Mouse (Mus musculus) kidney, adult 2 months (tissue): ENCODE measurements around the gene Krt13. TPM values are rescaled to one million over a fixed set of nuclear protein-coding genes. Genes with fewer than 3 reads are reported as not detected.

Source experiments
- DNase-seq: peaks from one replicate; pipeline ENCODE4 v3.0.0; 2021
- H3K27ac ChIP-seq: fragments of 200-500 bp; 2 replicates; pipeline ENCODE4 v1.5.1; 2012; ENCODE audit warnings: low read depth, low read length, control low read depth, inconsistent platforms; ENCODE audit not compliant: insufficient read depth
- H3K27me3 ChIP-seq: fragments of 200-500 bp; replicated peaks from 2 replicates; pipeline ENCODE4 v1.6.1; 2012; ENCODE audit warnings: mild to moderate bottlenecking, moderate library complexity, low read length, inconsistent platforms; ENCODE audit not compliant: control insufficient read depth, insufficient read depth
- H3K36me3 ChIP-seq: fragments of 200-500 bp; 2 replicates; pipeline ENCODE4 v1.6.1; 2012; ENCODE audit warnings: mild to moderate bottlenecking, moderate library complexity, low read length, inconsistent platforms; ENCODE audit not compliant: control insufficient read depth, insufficient read depth
- H3K4me1 ChIP-seq: fragments of 200-500 bp; 2 replicates; pipeline ENCODE4 v1.6.1; 2011; ENCODE audit warnings: low read length; ENCODE audit not compliant: control insufficient read depth, insufficient read depth
- H3K4me3 ChIP-seq: fragments of 200-500 bp; 2 replicates; pipeline ENCODE4 v1.5.1; 2011; ENCODE audit warnings: mild to moderate bottlenecking, low read depth, low read length, control low read depth; ENCODE audit not compliant: insufficient read depth
- CTCF ChIP-seq: fragments of 200-500 bp; conservative IDR thresholded peaks from 2 replicates; pipeline ENCODE4 v1.5.1; 2011; ENCODE audit warnings: low read depth, mild to moderate bottlenecking, control low read depth, low read length, moderate library complexity, mixed read lengths; ENCODE audit not compliant: insufficient read depth, insufficient read length
- POLR2A ChIP-seq: fragments of 200-500 bp; IDR thresholded peaks from one replicate; pipeline ENCODE4 v1.6.1; 2011; ENCODE audit warnings: low read depth, low read length, control low read depth
- WGBS: fragments of 180-500 bp; shearing (Covaris S2); methylation state at CpG from one replicate; pipeline ENCODE4 v1.1.7; 2018; 5-methylcytosine and 5-hydroxymethylcytosine counted together
- polyA plus RNA-seq: library from polyadenylated mRNA; depleted of rRNA; stranded (reverse); fragments of >200 nt; gene quantifications from 2 replicates; pipeline ENCODE4 v1.2.3, GENCODE M21; 2012

Krt13 gene
- polyA plus RNA-seq, 1 experiment, result not detected

- TF ChIP-seq POLR2A, result no peak
- no peak for TF ChIP-seq CTCF
- H3K27me3 ChIP-seq, result no peaks in the 10 kb centered on the region
- H3K27ac ChIP-seq, result no peak overlapping the region
- no peak for DNase-seq
- no peak overlapping the region for H3K4me3 ChIP-seq
- no peaks in the 10 kb centered on the region for H3K4me1 ChIP-seq
- no peaks in the 10 kb centered on the region for H3K36me3 ChIP-seq
- WGBS, result 39% methylated on average over 2 of the region's 2 CpGs
These were observed 18.0 kb upstream of the Krt13 start for GRCm38 (mm10) chr11:100139391-100139790.

GRCm38 (mm10) chr11:100138809-100139208, 17.4 kb upstream of the Krt13 start:
- Histone ChIP-seq H3K36me3 (no peaks in the 10 kb centered on the region), H3K4me3 (no peak overlapping the region), H3K4me1 (no peaks in the 10 kb centered on the region), H3K27ac (no peak overlapping the region), H3K27me3 (no peaks in the 10 kb centered on the region)
- no peak for DNase-seq
- TF ChIP-seq CTCF (no peak), POLR2A (no peak)
- WGBS, result 87% methylated on average over 7 of the region's 7 CpGs

GRCm38 (mm10) chr11:100137693-100138092, 16.3 kb upstream of the Krt13 start:
- 38% methylated on average over 5 of the region's 5 CpGs for WGBS
- Histone ChIP-seq H3K27me3 (no peaks in the 10 kb centered on the region), H3K4me1 (no peaks in the 10 kb centered on the region), H3K36me3 (no peaks in the 10 kb centered on the region), H3K27ac (no peak overlapping the region), H3K4me3 (no peak overlapping the region)
- TF ChIP-seq CTCF (no peak), POLR2A (no peak)
- DNase-seq, result no peak

- no peaks in the 10 kb centered on the region for H3K27me3 ChIP-seq
- TF ChIP-seq POLR2A, result no peak
- TF ChIP-seq CTCF, result no peak
- H3K36me3 ChIP-seq, result no peaks in the 10 kb centered on the region
- no peak for DNase-seq
- H3K4me3 ChIP-seq, result no peak overlapping the region
- WGBS, result 49% methylated on average over 5 of the region's 5 CpGs
- no peak overlapping the region for H3K27ac ChIP-seq
- no peaks in the 10 kb centered on the region for H3K4me1 ChIP-seq
These were observed 15.2 kb upstream of the Krt13 start for GRCm38 (mm10) chr11:100136559-100136958.

- no peak for DNase-seq
- WGBS, result 55% methylated on average over 7 of the region's 7 CpGs
- H3K27me3 ChIP-seq, result no peaks in the 10 kb centered on the region
- TF ChIP-seq CTCF, result no peak
- no peak for TF ChIP-seq POLR2A
- H3K36me3 ChIP-seq, result no peaks in the 10 kb centered on the region
- H3K27ac ChIP-seq, result no peak within 1 kb of the TSS
- no peaks in the 10 kb centered on the region for H3K4me1 ChIP-seq
- no peak within 1 kb of the TSS for H3K4me3 ChIP-seq
These were observed 14.4 kb upstream of the Krt13 start, which contains the start of gene Krt15 for GRCm38 (mm10) chr11:100135731-100136130. Gene Krt15 (minus strand): TSS chr11:100135928.

- Histone ChIP-seq H3K4me1 (no peaks in the 10 kb centered on the region), H3K36me3 (no peaks in the 10 kb centered on the region), H3K27ac (no peak overlapping the region), H3K4me3 (no peak overlapping the region), H3K27me3 (no peaks in the 10 kb centered on the region)
- DNase-seq, result no peak
- WGBS, result 82% methylated on average over 7 of the region's 7 CpGs
- no peak for TF ChIP-seq POLR2A
- TF ChIP-seq CTCF, result no peak
These were observed 3.5 kb upstream of the Krt13 start for GRCm38 (mm10) chr11:100124901-100125300.

GRCm38 (mm10) chr11:100120331-100120730, 1.0 kb downstream of the Krt13 start:
- H3K4me3 ChIP-seq, result no peak overlapping the region
- no peaks in the 10 kb centered on the region for H3K27me3 ChIP-seq
- no peaks in the 10 kb centered on the region for H3K36me3 ChIP-seq
- no peaks in the 10 kb centered on the region for H3K4me1 ChIP-seq
- WGBS, result 74% methylated on average over 5 of the region's 5 CpGs
- DNase-seq, result no peak
- TF ChIP-seq CTCF (no peak), POLR2A (no peak)
- no peak overlapping the region for H3K27ac ChIP-seq

GRCm38 (mm10) chr11:100113742-100114029, 7.7 kb downstream of the Krt13 start:
- Histone ChIP-seq H3K27ac (no peak overlapping the region), H3K4me3 (no peak overlapping the region), H3K27me3 (no peaks in the 10 kb centered on the region), H3K4me1 (no peaks in the 10 kb centered on the region), H3K36me3 (no peaks in the 10 kb centered on the region)
- no peak for TF ChIP-seq POLR2A
- no peak for TF ChIP-seq CTCF
- DNase-seq, result no peak
- WGBS, result 67% methylated on average over 2 of the region's 2 CpGs
